Mouse (Mus musculus) granulocyte monocyte progenitor cell, adult 5-6 weeks (primary cell): ENCODE results near the gene Scfd2. TPM values are rescaled to one million over a fixed set of nuclear protein-coding genes. Genes with fewer than 3 reads are reported as not detected.
A peak's percentile ranks its signal among the peaks of the same experiment; 100 is the strongest.

Experiments
- ATAC-seq: replicated peaks from 2 replicates; pipeline ENCODE4 v1.8.0; 2016; ENCODE audit warnings: mild to moderate bottlenecking, moderate TSS enrichment, inconsistent platforms; ENCODE audit not compliant: poor library complexity, severe bottlenecking
- total RNA-seq, 2 experiments: library from RNA; stranded (forward) in 1 of 2; stranded (reverse) in 1 of 2; fragments of 200-712, 200-1000 nt in 1 of 2; fragments of >200 nt in 1 of 2; fragmentation: Nextera tagmentation in 1 of 2; gene quantifications; 2 replicates each; pipeline ENCODE4 v1.2.3; 2014 to 2017

Scfd2 gene
- total RNA-seq, 2 experiments from 2014 or later = 24.7 to 25.5 TPM

GRCm38 (mm10) chr5:74315471-74316245, 215.9 kb downstream of the Scfd2 start:
- no peak for ATAC-seq

DNA sequence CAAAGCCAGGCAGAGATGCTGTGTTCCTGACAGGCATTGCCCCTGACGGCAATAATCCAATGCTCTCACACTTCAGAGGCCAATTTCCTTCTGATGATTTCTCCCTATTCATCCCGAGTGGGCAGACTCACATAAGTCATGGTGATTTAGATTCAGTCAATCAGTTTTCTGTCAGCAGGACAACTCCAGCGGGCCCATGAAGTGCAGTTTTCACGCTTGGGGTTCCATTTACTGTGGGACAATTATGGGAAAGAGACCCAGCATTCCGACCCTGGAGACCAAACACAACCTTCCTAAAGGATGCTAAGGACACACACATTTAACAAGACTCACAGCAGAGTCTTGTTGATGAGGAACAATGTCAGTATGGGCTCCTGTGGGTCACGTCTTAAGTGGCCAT, 217.1 kb downstream of the Scfd2 start:
- ATAC-seq = no peak

- no peak for ATAC-seq
Measured at GRCm38 (mm10) chr5:74313542-74313941, 218.0 kb downstream of the Scfd2 start.

DNA sequence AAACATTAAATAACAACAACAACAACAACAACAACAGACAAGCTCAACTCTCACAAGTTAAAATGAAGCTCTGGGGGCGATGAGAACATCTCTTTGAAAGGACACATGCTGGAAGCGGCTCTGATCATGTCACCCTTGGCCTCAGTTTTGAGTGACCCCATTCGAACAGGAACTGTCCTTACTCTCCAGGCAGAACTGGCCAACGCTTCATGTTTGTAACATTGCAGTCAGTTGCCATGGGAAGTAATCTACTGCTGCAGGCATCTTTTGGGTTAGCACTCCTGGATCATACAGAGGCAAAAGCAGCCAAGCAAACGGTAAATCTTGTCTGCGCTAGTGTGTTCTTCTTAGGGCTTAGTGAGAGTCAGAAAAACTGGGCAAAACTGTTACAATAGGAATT, 219.7 kb downstream of the Scfd2 start:
- ATAC-seq = no peak

DNA sequence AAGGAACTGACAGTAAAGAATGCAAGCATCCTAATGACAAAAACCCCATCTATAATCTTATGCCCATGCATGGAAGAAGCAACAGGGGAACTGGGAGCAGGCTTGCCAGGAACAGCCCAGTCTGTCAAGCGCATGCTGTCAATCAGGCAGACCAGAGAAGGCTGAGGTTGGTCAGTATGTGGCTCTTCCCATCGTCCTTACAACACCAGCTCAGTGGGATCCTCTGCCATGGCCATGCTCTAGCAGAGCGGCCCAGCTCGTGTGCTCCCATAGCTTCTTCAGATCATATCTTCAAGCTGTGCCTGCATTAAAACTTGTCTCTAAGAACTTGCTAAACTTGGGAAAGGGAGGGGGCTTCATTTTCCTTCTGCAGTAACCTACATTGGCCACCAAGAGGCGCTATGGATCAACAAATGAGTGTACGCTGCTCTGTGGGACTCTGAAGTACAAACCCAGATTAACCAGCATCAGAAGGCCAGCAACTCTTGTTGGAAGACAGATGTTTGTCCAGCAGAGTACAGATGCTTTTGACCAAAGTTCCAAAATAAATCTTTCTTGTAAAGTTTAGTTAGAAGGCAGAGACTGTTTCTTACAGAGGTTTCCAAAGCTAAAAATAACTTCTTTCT, 220.2 kb downstream of the Scfd2 start:
- ATAC-seq = no peak

DNA sequence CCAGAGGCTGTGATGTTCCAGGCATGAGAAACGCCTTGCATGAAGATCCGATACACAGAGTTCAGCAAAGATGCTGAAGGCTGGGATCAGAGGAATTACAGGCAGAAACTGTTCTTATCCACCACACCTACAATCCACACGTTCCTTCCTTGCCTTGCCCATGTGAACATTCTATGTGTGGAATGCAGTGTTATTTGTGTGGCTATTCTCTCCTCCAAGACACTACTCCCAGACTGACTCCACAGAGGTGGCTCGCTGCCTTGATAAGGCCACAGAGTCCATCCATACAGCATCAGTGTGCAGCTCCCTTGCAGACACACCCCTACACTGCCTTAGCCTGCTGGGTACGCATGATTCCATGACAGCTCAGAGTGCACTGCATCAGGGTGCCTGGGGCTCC, 221.5 kb downstream of the Scfd2 start:
- no peak for ATAC-seq

- no peak for ATAC-seq
Measured at GRCm38 (mm10) chr5:74307242-74307641, 224.3 kb downstream of the Scfd2 start.

- no peak for ATAC-seq
Measured at GRCm38 (mm10) chr5:74305533-74306189, 225.9 kb downstream of the Scfd2 start.

DNA sequence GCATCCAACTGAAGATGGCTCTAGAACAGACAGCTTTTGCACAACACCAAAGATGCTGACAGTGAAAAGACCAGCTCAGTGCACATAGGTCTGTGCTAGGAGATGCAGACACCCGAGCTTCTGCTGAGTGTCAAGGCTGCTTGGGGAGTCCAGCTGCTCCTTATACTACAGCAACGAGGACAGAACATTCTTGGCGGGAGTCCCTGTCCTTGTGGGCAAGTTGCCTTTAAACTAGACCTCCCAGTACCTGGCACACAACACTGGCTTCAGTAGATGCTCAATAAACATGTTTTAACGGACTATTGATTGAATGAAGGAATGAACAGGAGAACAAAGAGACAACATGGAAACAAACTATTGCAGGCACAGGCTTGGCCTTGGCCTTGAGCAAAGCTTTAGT, 226.8 kb downstream of the Scfd2 start:
- no peak for ATAC-seq

DNA sequence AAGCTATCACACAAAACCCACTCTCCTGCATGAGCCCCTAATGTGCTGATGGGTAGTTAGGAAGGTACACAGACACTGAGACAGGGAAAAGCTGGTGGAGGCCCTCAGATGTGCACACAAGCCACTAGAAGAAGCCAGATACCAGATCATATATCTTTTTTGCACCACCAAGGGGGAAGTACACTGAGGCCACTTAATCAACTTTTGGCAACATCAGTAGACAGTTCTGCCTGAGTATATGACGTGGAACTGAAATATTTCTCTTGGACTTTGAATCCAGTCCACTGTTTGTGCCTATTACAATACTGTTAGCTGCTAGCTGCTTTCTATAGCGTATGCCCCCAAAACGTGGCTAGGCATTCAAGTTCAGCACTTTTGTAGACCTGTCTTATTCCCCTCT, 229.2 kb downstream of the Scfd2 start:
- ATAC-seq = no peak

DNA sequence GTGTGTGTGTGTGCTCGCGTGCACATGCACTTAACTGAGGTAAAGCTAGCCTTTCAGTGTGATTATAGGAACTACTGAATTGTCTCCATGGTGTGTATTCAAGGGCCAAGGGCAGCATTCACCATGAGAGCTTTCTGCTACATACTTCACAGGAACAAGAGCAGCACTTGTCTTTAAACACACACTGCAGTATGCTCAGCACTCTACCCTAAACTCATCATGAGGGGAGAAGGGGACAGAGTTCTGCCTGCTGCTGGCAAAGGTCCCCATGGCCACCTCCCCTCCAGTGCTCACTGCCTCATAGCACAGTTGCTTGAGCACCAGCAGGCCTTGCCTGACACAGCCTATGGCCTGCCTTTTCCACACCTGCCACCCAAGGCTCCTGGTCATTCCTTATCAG, 230.1 kb downstream of the Scfd2 start:
- ATAC-seq = no peak

DNA sequence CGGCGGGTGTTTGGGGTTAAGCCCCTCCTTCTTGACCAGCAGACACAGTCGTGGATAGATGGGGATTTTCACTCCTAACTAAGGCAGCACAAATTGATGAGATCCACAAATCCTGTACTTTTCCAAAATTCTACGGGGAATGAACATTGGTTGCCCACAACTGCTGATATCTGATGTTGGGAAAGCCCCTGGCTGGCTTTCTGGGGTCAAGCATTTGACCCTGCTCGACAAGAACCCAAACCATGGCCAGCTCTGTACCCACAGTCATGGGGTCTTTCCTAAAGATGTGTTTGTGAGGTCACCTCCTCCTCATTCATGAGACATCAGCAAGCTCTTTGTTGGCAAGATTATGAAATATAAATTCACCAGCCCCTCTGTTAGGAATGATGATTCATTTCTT, 230.6 kb downstream of the Scfd2 start:
- no peak for ATAC-seq

DNA sequence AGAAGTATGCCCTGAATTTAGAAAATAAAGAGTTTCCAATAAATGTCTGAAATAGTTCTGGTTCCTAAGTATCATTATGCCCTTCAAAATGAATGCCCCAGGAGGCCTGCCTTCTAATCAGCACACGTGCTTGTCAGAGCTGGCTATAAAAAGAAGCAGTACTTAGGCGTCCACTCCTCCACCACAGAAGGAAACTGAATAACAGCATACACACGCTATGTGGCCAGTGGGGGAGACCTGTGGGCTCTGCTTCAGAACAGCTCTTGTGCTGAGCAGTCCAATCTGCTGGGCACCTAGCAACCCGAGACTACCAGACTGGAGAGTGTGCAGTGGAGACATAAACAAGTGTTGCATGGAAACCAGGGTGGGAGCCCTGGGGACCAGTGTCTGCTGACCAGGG, 231.4 kb downstream of the Scfd2 start:
- no peak for ATAC-seq

DNA sequence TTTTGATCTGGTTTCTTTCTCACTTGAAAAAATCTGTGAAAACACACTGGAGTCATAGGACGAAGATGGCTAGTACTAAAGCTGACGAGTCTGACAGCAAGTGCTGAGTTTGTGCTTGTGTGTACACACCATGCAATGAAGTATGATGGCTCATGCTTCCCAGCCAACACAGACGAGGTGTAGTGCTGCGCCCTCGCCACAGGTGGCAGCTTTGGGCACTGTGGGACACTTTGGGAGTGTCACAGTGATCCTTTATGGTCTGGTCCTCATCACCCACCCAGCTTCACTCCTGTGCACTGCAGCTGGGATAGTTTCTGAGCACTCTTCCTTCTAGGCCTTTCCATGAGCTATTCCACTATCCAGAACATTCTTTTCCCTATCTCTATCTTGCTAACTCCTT, 234.4 kb downstream of the Scfd2 start:
- ATAC-seq = peak; percentile 44; the same call in 1 of the 2 replicates

DNA sequence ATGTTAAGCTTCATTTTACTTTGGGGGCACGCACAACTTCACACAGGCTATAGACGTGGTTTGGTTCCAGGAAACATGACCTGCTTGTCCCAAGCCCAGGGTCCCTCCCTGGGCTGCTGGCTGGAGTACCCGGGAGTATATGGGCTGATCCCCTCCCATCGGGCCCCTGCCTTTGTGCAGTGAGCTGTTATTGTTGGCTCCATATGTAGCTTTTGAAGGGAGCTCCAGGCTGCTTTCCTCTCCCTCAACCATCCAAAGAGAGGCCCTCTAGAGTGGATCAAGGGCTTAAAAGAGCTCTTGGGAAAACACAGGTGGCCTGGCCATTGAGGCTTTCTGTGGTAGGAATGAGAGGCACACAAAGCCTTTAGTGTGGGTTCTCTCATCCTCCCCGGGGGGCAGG, 235.5 kb downstream of the Scfd2 start:
- ATAC-seq = no peak

DNA sequence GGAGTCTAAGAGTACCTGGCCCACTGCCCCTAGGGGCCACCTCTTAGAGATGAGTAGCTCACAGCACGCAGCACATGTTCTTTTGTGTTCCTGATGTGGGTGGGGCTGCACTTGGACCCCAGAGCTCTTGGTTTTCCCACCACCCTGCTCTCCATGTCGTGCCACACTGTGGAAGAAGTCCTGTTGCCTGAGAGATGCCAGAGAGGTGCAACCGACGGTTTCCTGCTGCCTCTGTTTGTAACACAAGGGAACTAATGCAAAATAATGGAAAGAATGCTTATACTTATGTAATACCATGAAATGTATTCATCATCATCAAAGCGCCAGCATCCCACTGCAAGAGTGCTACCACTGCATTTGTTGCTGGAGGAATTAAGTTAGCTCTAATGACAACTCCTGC, 238.0 kb downstream of the Scfd2 start:
- ATAC-seq = no peak

- no peak for ATAC-seq
Measured at GRCm38 (mm10) chr5:74292050-74292449, 239.5 kb downstream of the Scfd2 start.

GRCm38 (mm10) chr5:74291575-74291974, 240.0 kb downstream of the Scfd2 start:
- no peak for ATAC-seq

GRCm38 (mm10) chr5:74289957-74290356, 241.6 kb downstream of the Scfd2 start:
- no peak for ATAC-seq

- ATAC-seq = no peak
Measured at GRCm38 (mm10) chr5:74288206-74288605, 243.4 kb downstream of the Scfd2 start.

DNA sequence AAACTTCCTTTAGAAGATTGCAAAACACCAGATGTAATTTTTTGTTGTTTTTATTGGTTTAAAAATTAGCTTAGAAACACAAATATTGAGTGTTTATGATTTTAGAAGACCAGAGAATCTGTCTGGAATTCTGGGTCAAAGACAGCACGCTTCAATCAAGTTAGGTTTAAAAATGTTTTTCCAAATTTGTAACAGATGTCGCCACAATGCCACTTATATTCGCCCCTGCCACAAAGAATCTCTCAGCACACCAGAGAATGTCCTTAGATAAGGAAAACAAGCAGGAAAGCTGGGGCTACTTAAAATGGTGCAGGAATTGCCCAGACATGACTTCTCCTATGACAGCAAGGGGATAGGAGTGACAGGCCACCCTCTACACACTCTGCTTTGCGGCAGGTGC, 245.3 kb downstream of the Scfd2 start:
- no peak for ATAC-seq

GRCm38 (mm10) chr5:74285764-74286163, 245.8 kb downstream of the Scfd2 start:
- no peak for ATAC-seq
